Mouse (Mus musculus) small intestine, adult 2 months (tissue): ENCODE measurements around the gene Calhm3. TPM values are rescaled to one million over a fixed set of nuclear protein-coding genes. Genes with fewer than 3 reads are reported as not detected.

Experiments
- H3K27ac ChIP-seq: fragments of 200-500 bp; 2 replicates; pipeline ENCODE4 v1.5.1; 2012; ENCODE audit warnings: low read depth, low read length, control low read depth, inconsistent platforms; ENCODE audit not compliant: insufficient read depth
- H3K27me3 ChIP-seq: fragments of 200-500 bp; 2 replicates; pipeline ENCODE4 v1.6.1; 2012; ENCODE audit warnings: mild to moderate bottlenecking, moderate library complexity, low read length, inconsistent platforms; ENCODE audit not compliant: control insufficient read depth, insufficient read depth
- H3K36me3 ChIP-seq: fragments of 200-500 bp; 2 replicates; pipeline ENCODE4 v1.6.1; 2012; ENCODE audit warnings: mild to moderate bottlenecking, low read length, control low read depth, inconsistent platforms; ENCODE audit not compliant: control insufficient read depth, insufficient read depth
- H3K4me1 ChIP-seq: fragments of 200-500 bp; 2 replicates; pipeline ENCODE4 v1.6.1; 2012; ENCODE audit warnings: low read length, inconsistent platforms, mixed read lengths; ENCODE audit not compliant: control insufficient read depth, insufficient read depth, insufficient read length
- H3K4me3 ChIP-seq: fragments of 200-500 bp; 2 replicates; pipeline ENCODE4 v1.5.1; 2012; ENCODE audit warnings: low read depth, mild to moderate bottlenecking, control low read depth, inconsistent platforms, low read length, moderate library complexity
- CTCF ChIP-seq: fragments of 200-500 bp; IDR thresholded peaks from 2 replicates; pipeline ENCODE4 v1.5.1; 2012; ENCODE audit warnings: low read depth, mild to moderate bottlenecking, control low read depth, inconsistent platforms, low read length, moderate library complexity, mixed read lengths; ENCODE audit not compliant: insufficient replicate concordance, insufficient read length; ENCODE audit errors: extremely low read depth
- POLR2A ChIP-seq: fragments of 200-500 bp; IDR thresholded peaks from 2 replicates; pipeline ENCODE4 v1.6.1; 2012; ENCODE audit warnings: low read depth, mild to moderate bottlenecking, control low read depth, inconsistent platforms, low read length, moderate library complexity
- WGBS: fragments of 180-500 bp; shearing (Covaris S2); methylation state at CpG from one replicate; pipeline ENCODE4 v1.1.7; 2018; 5-methylcytosine and 5-hydroxymethylcytosine counted together
- polyA plus RNA-seq: library from polyadenylated mRNA; depleted of rRNA; stranded (reverse); fragments of >200 nt; gene quantifications from 2 replicates; pipeline ENCODE4 v1.2.3, GENCODE M21; 2012; rRNA removed

Gene Calhm3
- polyA plus RNA-seq, 1 experiment: 0.27 TPM

DNA sequence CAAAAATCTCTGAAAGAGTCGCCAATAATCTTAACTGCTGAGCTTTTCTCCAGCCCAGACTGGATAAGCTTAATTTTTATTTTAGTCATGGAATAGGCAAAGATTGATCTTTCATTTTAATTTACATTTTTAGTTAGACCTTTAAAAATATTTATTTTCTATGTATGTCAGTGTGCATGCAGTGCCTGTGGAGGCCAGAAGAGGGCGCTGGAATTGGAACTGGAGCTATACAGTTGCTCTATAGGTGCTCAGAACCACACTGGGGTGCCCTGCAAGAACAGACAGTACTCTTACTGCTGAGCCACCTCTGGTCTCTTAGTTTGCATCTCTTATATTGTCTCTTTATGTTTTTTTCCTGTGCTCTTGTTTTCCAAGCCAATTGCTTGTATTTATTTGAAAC lies 34.8 kb downstream of the Calhm3 start:
- Histone ChIP-seq H3K4me1 (no peaks in the 10 kb centered on the region), H3K27ac (no peak overlapping the region), H3K4me3 (no peak overlapping the region), H3K27me3 (no peaks in the 10 kb centered on the region), H3K36me3 (peaks cover 45% of the 10 kb centered on the region)
- WGBS: 24% methylated on average over 2 of the region's 2 CpGs
- TF ChIP-seq POLR2A: no peak
- TF ChIP-seq CTCF: peak; percentile 77; the same call in 1 of the 2 replicates

DNA sequence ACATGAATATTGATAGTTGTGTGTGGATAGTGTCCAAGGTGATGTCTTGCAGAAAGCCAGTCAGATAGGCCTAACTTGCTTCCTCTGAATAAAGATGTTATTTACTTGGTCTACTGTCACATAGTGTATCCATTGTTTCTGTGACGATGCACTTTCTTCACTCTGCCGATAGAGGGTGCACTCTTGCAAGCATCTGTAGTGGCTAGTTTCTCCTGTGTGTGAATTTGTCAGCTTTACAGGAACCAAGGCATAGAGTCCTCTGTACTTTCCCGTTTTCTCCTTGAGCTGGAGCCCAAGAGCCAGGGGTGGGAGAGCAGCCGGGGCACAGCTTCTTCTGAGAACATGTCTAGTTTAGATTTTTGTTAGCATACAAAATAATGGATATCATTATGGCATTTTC lies 36.5 kb downstream of the Calhm3 start:
- Histone ChIP-seq H3K27ac (no peak overlapping the region), H3K4me3 (no peak overlapping the region), H3K27me3 (no peaks in the 10 kb centered on the region), H3K36me3 (peaks cover 39% of the 10 kb centered on the region), H3K4me1 (no peaks in the 10 kb centered on the region)
- 39% methylated on average over 4 of the region's 4 CpGs for WGBS
- TF ChIP-seq POLR2A (no peak), CTCF (peak; percentile 45; the same call in 1 of the 2 replicates)

DNA sequence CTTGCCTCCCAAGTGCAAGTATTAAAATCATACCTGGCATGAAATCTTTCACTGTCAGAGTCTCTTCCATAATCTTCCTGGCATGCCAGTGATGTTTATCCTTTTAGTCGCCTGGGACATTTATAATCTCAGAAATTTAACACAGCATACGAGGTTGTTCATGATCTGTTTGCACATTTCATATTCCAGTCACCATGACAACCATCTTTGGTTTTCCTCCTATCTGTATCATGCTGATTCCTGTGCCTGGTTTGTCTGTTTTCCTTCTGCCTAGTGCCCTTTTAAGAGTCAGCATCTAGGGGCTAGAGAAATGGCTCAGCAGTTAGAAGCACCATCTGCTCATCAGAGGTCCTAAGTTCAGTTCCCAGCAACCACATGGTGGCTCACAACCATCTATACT lies 38.9 kb downstream of the Calhm3 start:
- H3K4me1 ChIP-seq: no peaks in the 10 kb centered on the region
- no peaks in the 10 kb centered on the region for H3K27me3 ChIP-seq
- peaks cover 41% of the 10 kb centered on the region for H3K36me3 ChIP-seq
- TF ChIP-seq CTCF: no peak
- no peak for TF ChIP-seq POLR2A
- H3K4me3 ChIP-seq: no peak overlapping the region
- no peak overlapping the region for H3K27ac ChIP-seq
- WGBS: 72% methylated on average over 2 of the region's 2 CpGs

DNA sequence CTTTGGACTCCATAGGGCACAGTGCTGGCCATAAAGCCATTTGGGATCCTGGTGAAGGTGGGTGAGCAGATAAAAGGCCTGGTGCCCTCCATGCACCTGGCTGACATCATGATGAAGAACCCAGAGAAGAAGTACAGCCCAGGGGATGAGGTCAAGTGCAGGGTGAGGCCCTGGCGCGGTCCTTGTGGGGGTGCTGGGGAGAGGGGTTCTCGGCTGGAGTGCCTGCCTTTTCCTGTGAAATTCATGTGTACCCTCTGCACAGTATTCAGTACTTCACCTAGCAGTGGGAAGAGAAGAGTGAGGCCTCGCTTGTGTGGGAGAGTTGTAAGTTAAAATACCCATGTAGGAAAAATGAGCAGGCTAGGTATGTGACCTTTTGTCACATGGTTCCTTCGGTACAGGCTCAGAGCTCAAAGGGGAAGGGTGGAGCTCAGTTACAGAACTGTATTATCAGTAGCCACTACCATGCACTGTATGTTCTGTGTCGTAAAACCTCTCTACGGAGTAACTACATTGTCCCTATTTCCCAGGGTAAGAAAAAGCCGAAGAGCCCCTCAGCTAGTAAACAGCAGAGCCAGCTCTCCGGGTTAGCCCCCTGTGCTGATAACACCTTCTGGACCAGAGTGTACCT lies 52.8 kb downstream of the Calhm3 start:
- H3K4me1 ChIP-seq: peaks cover 6% of the 10 kb centered on the region; the same call in 1 of the 2 replicates
- peak overlapping the region; percentile 75 for H3K27ac ChIP-seq
- H3K36me3 ChIP-seq: peaks cover 65% of the 10 kb centered on the region
- WGBS: 66% methylated on average over 9 of the region's 9 CpGs
- H3K4me3 ChIP-seq: no peak overlapping the region
- TF ChIP-seq CTCF: no peak
- TF ChIP-seq POLR2A: no peak
- no peaks in the 10 kb centered on the region for H3K27me3 ChIP-seq

Other genes with a start within 250 kb of the Calhm3 start
- gene Ina, start 143.1 kb downstream of the Calhm3 start, polyA plus RNA-seq: 0.39 and 0.53 TPM in 2 replicates
- 4.4 and 6.1 TPM in 2 replicates for gene Nt5c2, start 142.6 kb downstream of the Calhm3 start, polyA plus RNA-seq
- gene Pcgf6, start 106.9 kb downstream of the Calhm3 start, polyA plus RNA-seq: 4.1 and 4.4 TPM in 2 replicates
- gene Taf5, start 90.0 kb downstream of the Calhm3 start, polyA plus RNA-seq: 2.1 and 3.2 TPM in 2 replicates
- gene Usmg5, start 67.1 kb downstream of the Calhm3 start, polyA plus RNA-seq: 17.8 and 34.7 TPM in 2 replicates
- gene Pdcd11, start 67.0 kb downstream of the Calhm3 start, polyA plus RNA-seq: 2.8 and 4.3 TPM in 2 replicates
- 3.6 and 6.1 TPM in 2 replicates for gene Calhm2, start 19.5 kb downstream of the Calhm3 start, polyA plus RNA-seq
- gene Calhm1, start 13.5 kb downstream of the Calhm3 start, polyA plus RNA-seq: not detected in 2 replicates
- gene Neurl1a, start 21.1 kb upstream of the Calhm3 start, polyA plus RNA-seq: 2.8 and 6.7 TPM in 2 replicates